Mouse (Mus musculus) forebrain, embryonic 14.5 days (tissue): ENCODE measurements around the gene Zfyve19. TPM values are rescaled to one million over a fixed set of nuclear protein-coding genes. Genes with fewer than 3 reads are reported as not detected.

Experiments used
- ATAC-seq: fragments of 200-750 bp; cut with Nextera tagmentation; 2 replicates; pipeline ENCODE4 v1.8.0; 2017; ENCODE audit warnings: mild to moderate bottlenecking, moderate library complexity
- DNase-seq: peaks from one replicate; pipeline ENCODE4 v3.0.0-alpha.2; 2015; ENCODE audit warnings: low spot score
- H3K27ac ChIP-seq: fragments of 300-500 bp; sonication (generic); 2 replicates; pipeline ENCODE4 v1.5.1; 2014; ENCODE audit warnings: low read depth, mild to moderate bottlenecking, control low read depth, low read length, moderate library complexity
- H3K27me3 ChIP-seq: fragments of 300-500 bp; sonication (generic); replicated peaks from 2 replicates; pipeline ENCODE4 v1.6.1; 2014; ENCODE audit warnings: low read length, control low read depth, mixed read lengths; ENCODE audit not compliant: control insufficient read depth, insufficient read depth
- H3K36me3 ChIP-seq: fragments of 300-500 bp; sonication (generic); 2 replicates; pipeline ENCODE4 v1.6.1; 2014; ENCODE audit warnings: low read length, control low read depth; ENCODE audit not compliant: control insufficient read depth, insufficient read depth
- H3K4me1 ChIP-seq: fragments of 300-500 bp; sonication (generic); 2 replicates; pipeline ENCODE4 v1.6.1; 2014; ENCODE audit warnings: antibody characterized with exemption, low read length, control low read depth; ENCODE audit not compliant: control insufficient read depth, insufficient read depth
- H3K4me2 ChIP-seq: fragments of 300-500 bp; sonication (generic); 2 replicates; pipeline ENCODE4 v1.6.1; 2014; ENCODE audit warnings: mild to moderate bottlenecking, control low read depth, low read length
- H3K4me3 ChIP-seq: fragments of 300-500 bp; sonication (generic); 2 replicates; pipeline ENCODE4 v1.5.1; 2014; ENCODE audit warnings: low read depth, low read length, control low read depth
- H3K9ac ChIP-seq: fragments of 300-500 bp; sonication (generic); 2 replicates; pipeline ENCODE4 v1.6.1; 2014; ENCODE audit warnings: mild to moderate bottlenecking, low read length, control low read depth, moderate library complexity
- H3K9me3 ChIP-seq: fragments of 300-500 bp; sonication (generic); replicated peaks from 2 replicates; pipeline ENCODE4 v1.6.1; 2016; ENCODE audit warnings: low read length, control low read depth, mixed read lengths; ENCODE audit not compliant: control insufficient read depth
- WGBS: fragments of 180-500 bp; shearing (Covaris S2); extraction: QIAGEN DNeasy Blood & Tissue Kit; methylation state at CpG from one replicate; pipeline ENCODE4 v1.1.7; 2014; 5-methylcytosine and 5-hydroxymethylcytosine counted together
- polyA plus RNA-seq: library from polyadenylated mRNA; unstranded; fragments of >200 nt; fragmentation: Nextera tagmentation; extraction: Ambion mirVana; gene quantifications from 2 replicates; pipeline ENCODE4 v1.2.1, GENCODE M21; 2014

The Zfyve19 gene
- polyA plus RNA-seq, 1 experiment from 2014 or later = 67.6 TPM

GRCm38 (mm10) chr2:119182914-119183313 is 25.5 kb upstream of the Zfyve19 start:
- Histone ChIP-seq H3K4me3 (no peak overlapping the region), H3K27me3 (no peaks in the 10 kb centered on the region), H3K36me3 (peaks cover 56% of the 10 kb centered on the region), H3K9ac (no peak overlapping the region), H3K9me3 (no peaks in the 10 kb centered on the region), H3K27ac (no peak overlapping the region), H3K4me2 (no peak overlapping the region), H3K4me1 (no peaks in the 10 kb centered on the region)
- no peak for DNase-seq
- WGBS = 80% methylated on average over 7 of the region's 7 CpGs
- no peak for ATAC-seq

- Histone ChIP-seq H3K4me2 (peak overlapping the region; percentile 52), H3K36me3 (peaks cover 15% of the 10 kb centered on the region), H3K4me1 (no peaks in the 10 kb centered on the region; the same call in 1 of the 2 replicates), H3K27me3 (no peaks in the 10 kb centered on the region), H3K9ac (no peak overlapping the region), H3K4me3 (peak overlapping the region; percentile 13; the same call in 1 of the 2 replicates), H3K27ac (no peak overlapping the region), H3K9me3 (no peaks in the 10 kb centered on the region)
- WGBS = 5% methylated on average over 15 of the region's 15 CpGs
- DNase-seq = peak; percentile 81
- ATAC-seq = peak; percentile 93
Observed at GRCm38 (mm10) chr2:119189029-119189710, 19.2 kb upstream of the Zfyve19 start.

DNA sequence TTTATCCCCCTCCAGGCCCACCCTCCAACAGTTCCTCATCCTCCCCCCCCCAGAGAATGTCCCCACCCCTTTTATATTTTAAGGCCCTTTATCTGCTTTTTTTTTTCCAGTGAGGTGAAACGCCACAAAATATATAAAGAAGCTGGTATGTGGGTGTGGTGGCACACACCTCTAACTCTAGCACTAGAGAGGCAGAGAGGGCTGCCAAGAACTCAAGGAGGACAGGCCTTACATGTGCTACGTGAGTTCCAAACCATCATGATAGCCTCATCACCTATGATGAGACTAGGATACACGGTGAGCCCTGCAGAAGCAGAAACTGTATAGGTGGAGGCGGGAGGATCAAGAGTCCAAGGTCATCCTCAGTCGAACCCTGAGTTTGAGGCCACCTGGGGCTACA is 17.4 kb upstream of the Zfyve19 start:
- H3K9me3 ChIP-seq = no peaks in the 10 kb centered on the region
- DNase-seq (no peak), ATAC-seq (no peak)
- 89% methylated on average over 5 of the region's 5 CpGs for WGBS
- no peaks in the 10 kb centered on the region; the same call in 1 of the 2 replicates for H3K4me1 ChIP-seq
- H3K4me3 ChIP-seq = no peak overlapping the region
- H3K27me3 ChIP-seq = no peaks in the 10 kb centered on the region
- H3K27ac ChIP-seq = no peak overlapping the region
- H3K36me3 ChIP-seq = no peaks in the 10 kb centered on the region
- no peak overlapping the region for H3K4me2 ChIP-seq
- no peak overlapping the region for H3K9ac ChIP-seq

GRCm38 (mm10) chr2:119194140-119194539 is 14.3 kb upstream of the Zfyve19 start:
- H3K36me3 ChIP-seq = no peaks in the 10 kb centered on the region
- no peak overlapping the region for H3K27ac ChIP-seq
- no peaks in the 10 kb centered on the region for H3K9me3 ChIP-seq
- H3K9ac ChIP-seq = no peak overlapping the region
- H3K4me1 ChIP-seq = no peaks in the 10 kb centered on the region; the same call in 1 of the 2 replicates
- H3K4me2 ChIP-seq = no peak overlapping the region
- H3K4me3 ChIP-seq = no peak overlapping the region
- no peak for ATAC-seq
- no peaks in the 10 kb centered on the region for H3K27me3 ChIP-seq
- DNase-seq = peak; percentile 16
- 87% methylated on average over 5 of the region's 5 CpGs for WGBS

GRCm38 (mm10) chr2:119196316-119197108 is 11.9 kb upstream of the Zfyve19 start:
- no peak overlapping the region for H3K27ac ChIP-seq
- H3K9me3 ChIP-seq = no peaks in the 10 kb centered on the region
- no peaks in the 10 kb centered on the region for H3K27me3 ChIP-seq
- H3K4me2 ChIP-seq = no peak overlapping the region
- ATAC-seq (no peak), DNase-seq (no peak)
- no peak overlapping the region for H3K9ac ChIP-seq
- H3K4me1 ChIP-seq = no peaks in the 10 kb centered on the region
- H3K4me3 ChIP-seq = no peak overlapping the region
- H3K36me3 ChIP-seq = no peaks in the 10 kb centered on the region
- WGBS = 17% methylated on average over 4 of the region's 4 CpGs

DNA sequence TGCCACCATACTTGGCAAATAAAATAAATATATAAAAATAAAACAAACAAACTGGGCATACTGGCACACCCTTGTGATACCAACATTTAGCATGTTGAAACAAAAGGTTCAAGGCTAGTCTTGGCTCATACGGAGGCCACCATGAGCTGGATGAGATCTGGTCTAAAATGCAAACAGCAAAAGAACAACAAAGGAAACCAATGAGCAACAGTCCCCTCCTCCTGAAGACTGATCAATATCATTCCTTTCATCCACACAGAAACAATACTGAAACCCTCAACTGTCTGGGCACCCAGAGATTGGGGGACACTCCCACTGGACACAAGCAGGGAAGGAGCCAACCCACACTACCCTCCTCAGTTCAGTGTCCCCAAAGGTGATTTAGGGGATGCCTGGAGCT is 10.9 kb upstream of the Zfyve19 start:
- Histone ChIP-seq H3K27ac (no peak overlapping the region), H3K4me1 (no peaks in the 10 kb centered on the region), H3K9me3 (no peaks in the 10 kb centered on the region), H3K4me3 (no peak overlapping the region), H3K27me3 (no peaks in the 10 kb centered on the region), H3K9ac (no peak overlapping the region), H3K4me2 (no peak overlapping the region), H3K36me3 (no peaks in the 10 kb centered on the region)
- ATAC-seq (no peak), DNase-seq (no peak)
- 86% methylated on average over 1 of the region's 1 CpGs for WGBS

- H3K4me3 ChIP-seq = no peak overlapping the region
- no peak overlapping the region for H3K4me2 ChIP-seq
- no peak overlapping the region for H3K9ac ChIP-seq
- 17% methylated on average over 1 of the region's 1 CpGs for WGBS
- no peak for DNase-seq
- H3K27me3 ChIP-seq = no peaks in the 10 kb centered on the region
- no peak overlapping the region for H3K27ac ChIP-seq
- no peaks in the 10 kb centered on the region for H3K36me3 ChIP-seq
- ATAC-seq = no peak
- no peaks in the 10 kb centered on the region for H3K4me1 ChIP-seq
- no peaks in the 10 kb centered on the region for H3K9me3 ChIP-seq
Observed at GRCm38 (mm10) chr2:119198049-119198448, 10.4 kb upstream of the Zfyve19 start.

DNA sequence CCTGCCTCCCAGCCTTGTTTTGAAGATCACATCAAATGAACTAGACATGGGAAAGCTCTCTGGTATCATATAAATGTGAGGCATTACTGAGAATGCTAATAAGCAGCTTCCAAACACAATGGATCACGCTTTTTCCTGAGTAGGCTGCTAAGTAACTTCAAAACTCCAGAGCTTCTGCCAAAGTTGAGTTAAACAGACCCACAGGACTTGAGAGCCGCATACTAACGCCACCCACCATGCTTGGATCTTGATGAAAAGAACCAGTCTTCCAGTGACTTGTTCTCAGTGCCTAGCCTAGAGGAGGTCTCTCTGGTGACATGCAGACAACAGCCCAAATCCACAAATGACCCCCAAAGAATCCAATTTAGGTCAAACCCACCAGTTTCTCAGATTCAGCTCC is 9.5 kb upstream of the Zfyve19 start:
- no peak overlapping the region for H3K4me2 ChIP-seq
- H3K27ac ChIP-seq = no peak overlapping the region
- ATAC-seq (no peak), DNase-seq (peak; percentile 14)
- no peaks in the 10 kb centered on the region for H3K9me3 ChIP-seq
- H3K36me3 ChIP-seq = no peaks in the 10 kb centered on the region
- no peak overlapping the region for H3K4me3 ChIP-seq
- H3K27me3 ChIP-seq = no peaks in the 10 kb centered on the region
- 40% methylated on average over 3 of the region's 3 CpGs for WGBS
- H3K4me1 ChIP-seq = no peaks in the 10 kb centered on the region
- no peak overlapping the region for H3K9ac ChIP-seq

- Histone ChIP-seq H3K27ac (no peak overlapping the region), H3K9me3 (no peaks in the 10 kb centered on the region), H3K4me1 (no peaks in the 10 kb centered on the region), H3K4me2 (no peak overlapping the region), H3K27me3 (no peaks in the 10 kb centered on the region), H3K36me3 (no peaks in the 10 kb centered on the region), H3K4me3 (no peak overlapping the region), H3K9ac (no peak overlapping the region)
- ATAC-seq (no peak), DNase-seq (peak; percentile 37)
- 61% methylated on average over 5 of the region's 5 CpGs for WGBS
Observed at GRCm38 (mm10) chr2:119202914-119203453, 5.4 kb upstream of the Zfyve19 start.
